Mouse (Mus musculus) midbrain, embryonic 14.5 days (tissue): ENCODE results near the gene Tmco5. TPM values are rescaled to one million over a fixed set of nuclear protein-coding genes. Genes with fewer than 3 reads are reported as not detected.

Source experiments
- ATAC-seq: fragments of 200-750 bp; cut with Nextera tagmentation; 2 replicates; pipeline ENCODE4 v1.8.0; 2017; ENCODE audit warnings: moderate number of reproducible peaks, moderate library complexity; ENCODE audit not compliant: low FRiP score, low TSS enrichment
- DNase-seq: peaks from one replicate; pipeline ENCODE4 v3.0.0-alpha.2; 2015
- H3K27ac ChIP-seq: fragments of 300-500 bp; sonication (generic); replicated peaks from 2 replicates; pipeline ENCODE4 v1.5.1; 2014; ENCODE audit warnings: mild to moderate bottlenecking, low read depth, low read length, moderate library complexity
- H3K27me3 ChIP-seq: fragments of 300-500 bp; sonication (generic); 2 replicates; pipeline ENCODE4 v1.6.1; 2014; ENCODE audit warnings: low read length, control low read depth, mixed read lengths; ENCODE audit not compliant: control insufficient read depth, insufficient read depth
- H3K36me3 ChIP-seq: fragments of 300-500 bp; sonication (generic); 2 replicates; pipeline ENCODE4 v1.6.1; 2014; ENCODE audit warnings: low read length, control low read depth; ENCODE audit not compliant: control insufficient read depth, insufficient read depth
- H3K4me1 ChIP-seq: fragments of 300-500 bp; sonication (generic); 2 replicates; pipeline ENCODE4 v1.6.1; 2014; ENCODE audit warnings: mild to moderate bottlenecking, antibody characterized with exemption, low read length, control low read depth; ENCODE audit not compliant: control insufficient read depth, insufficient read depth
- H3K4me2 ChIP-seq: fragments of 300-500 bp; sonication (generic); 2 replicates; pipeline ENCODE4 v1.6.1; 2014; ENCODE audit warnings: mild to moderate bottlenecking, low read length, moderate library complexity
- H3K4me3 ChIP-seq: fragments of 300-500 bp; sonication (generic); replicated peaks from 2 replicates; pipeline ENCODE4 v1.5.1; 2014; ENCODE audit warnings: low read depth, low read length
- H3K9ac ChIP-seq: fragments of 300-500 bp; sonication (generic); replicated peaks from 2 replicates; pipeline ENCODE4 v1.6.1; 2014; ENCODE audit warnings: mild to moderate bottlenecking, low read length, moderate library complexity
- H3K9me3 ChIP-seq: fragments of 300-500 bp; sonication (generic); 2 replicates; pipeline ENCODE4 v1.6.1; 2016; ENCODE audit warnings: low read length, control low read depth, mixed read lengths; ENCODE audit not compliant: control insufficient read depth
- WGBS: fragments of 180-500 bp; shearing (Covaris S2); extraction: QIAGEN DNeasy Blood & Tissue Kit; methylation state at CpG from one replicate; pipeline ENCODE4 v1.1.7; 2014; 5-methylcytosine and 5-hydroxymethylcytosine counted together
- polyA plus RNA-seq: library from polyadenylated mRNA; unstranded; fragments of >200 nt; fragmentation: Nextera tagmentation; extraction: Ambion mirVana; gene quantifications from 2 replicates; pipeline ENCODE4 v1.2.1, GENCODE M21; 2014

The Tmco5 gene
- polyA plus RNA-seq, result not detected in 2 replicates

DNA sequence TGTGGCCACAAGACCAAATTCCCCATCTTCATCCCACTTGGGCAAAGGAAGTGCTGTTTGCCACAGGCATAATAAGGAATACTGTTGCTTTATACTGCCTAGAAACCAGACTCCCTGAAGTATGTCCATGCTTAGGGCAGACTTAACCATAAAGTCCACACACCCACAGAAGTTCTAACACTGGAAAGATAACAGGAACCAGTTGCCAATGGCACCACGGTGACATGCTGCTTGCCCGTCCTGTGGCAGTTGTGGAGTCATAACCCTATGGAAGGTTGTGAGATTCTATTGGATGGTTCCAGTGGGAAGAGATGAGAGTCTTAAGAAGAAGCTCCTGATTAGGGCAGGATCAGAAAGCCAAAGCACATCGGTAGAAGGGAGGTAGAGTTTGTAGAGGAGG is at the start of gene Tmco5:
Tmco5 (plus strand) TSS at position 301 of the 400 bp plus-strand sequence.
- H3K27ac ChIP-seq, result no peak within 1 kb of the TSS
- H3K36me3 ChIP-seq, result no peaks in the 10 kb centered on the region
- H3K4me1 ChIP-seq, result 0 out of 2 replicates have a peak, but pooled peaks cover 3% of the 10 kb centered on the region
- no peaks in the 10 kb centered on the region for H3K27me3 ChIP-seq
- no peak within 1 kb of the TSS for H3K9ac ChIP-seq
- no peak within 1 kb of the TSS for H3K4me3 ChIP-seq
- WGBS, result 96% methylated on average over 3 of the region's 3 CpGs
- DNase-seq, result no peak
- no peak for ATAC-seq
- no peaks in the 10 kb centered on the region for H3K9me3 ChIP-seq
- no peak within 1 kb of the TSS for H3K4me2 ChIP-seq

GRCm38 (mm10) chr2:116831863-116832262 is 46.6 kb upstream of the Tmco5 start:
- H3K9ac ChIP-seq, result no peak overlapping the region
- no peaks in the 10 kb centered on the region for H3K4me1 ChIP-seq
- H3K36me3 ChIP-seq, result no peaks in the 10 kb centered on the region
- 78% methylated on average over 11 of the region's 11 CpGs for WGBS
- DNase-seq, result no peak
- no peak overlapping the region for H3K27ac ChIP-seq
- ATAC-seq, result no peak
- H3K4me3 ChIP-seq, result no peak overlapping the region
- H3K4me2 ChIP-seq, result no peak overlapping the region
- no peaks in the 10 kb centered on the region for H3K27me3 ChIP-seq
- H3K9me3 ChIP-seq, result no peaks in the 10 kb centered on the region

DNA sequence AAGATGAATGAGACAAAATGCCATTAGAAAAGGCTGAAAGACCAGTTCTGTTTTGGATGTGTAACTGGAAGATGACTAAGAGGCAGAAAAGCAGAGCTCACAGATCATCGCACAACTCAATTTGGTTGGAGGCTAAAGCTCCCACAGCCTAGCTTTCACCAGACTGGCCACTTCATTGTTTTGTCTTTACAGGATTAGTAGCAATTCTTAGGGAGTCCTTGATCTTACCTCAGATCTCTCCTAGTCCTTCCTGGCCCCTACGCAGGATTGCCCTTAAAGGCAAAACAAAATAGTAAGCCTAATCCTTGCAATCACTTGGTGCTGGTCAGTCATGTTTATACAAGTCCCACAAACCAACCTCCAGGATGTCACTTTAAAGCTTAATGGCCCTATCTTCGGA is 40.7 kb upstream of the Tmco5 start:
- Histone ChIP-seq H3K36me3 (no peaks in the 10 kb centered on the region), H3K27me3 (no peaks in the 10 kb centered on the region), H3K9ac (no peak overlapping the region), H3K4me2 (no peak overlapping the region), H3K4me1 (no peaks in the 10 kb centered on the region), H3K9me3 (no peaks in the 10 kb centered on the region), H3K4me3 (no peak overlapping the region), H3K27ac (no peak overlapping the region)
- ATAC-seq (no peak), DNase-seq (no peak)
- 30% methylated on average over 3 of the region's 3 CpGs for WGBS

GRCm38 (mm10) chr2:116838538-116839197 is 39.8 kb upstream of the Tmco5 start:
- no peaks in the 10 kb centered on the region for H3K9me3 ChIP-seq
- H3K9ac ChIP-seq, result no peak overlapping the region
- H3K4me3 ChIP-seq, result no peak overlapping the region
- ATAC-seq, result no peak; the same call in 1 of the 2 replicates
- no peaks in the 10 kb centered on the region for H3K27me3 ChIP-seq
- no peaks in the 10 kb centered on the region for H3K36me3 ChIP-seq
- H3K27ac ChIP-seq, result no peak overlapping the region
- H3K4me2 ChIP-seq, result peak overlapping the region; percentile 33
- 24% methylated on average over 8 of the region's 8 CpGs for WGBS
- no peaks in the 10 kb centered on the region for H3K4me1 ChIP-seq
- DNase-seq, result peak; percentile 84

GRCm38 (mm10) chr2:116849980-116850636 is 28.4 kb upstream of the Tmco5 start:
- 93% methylated on average over 20 of the region's 20 CpGs for WGBS
- no peak for ATAC-seq
- Histone ChIP-seq H3K36me3 (no peaks in the 10 kb centered on the region), H3K9ac (no peak overlapping the region), H3K27ac (no peak overlapping the region), H3K4me2 (no peak overlapping the region), H3K4me1 (no peaks in the 10 kb centered on the region), H3K4me3 (no peak overlapping the region), H3K27me3 (no peaks in the 10 kb centered on the region), H3K9me3 (no peaks in the 10 kb centered on the region)
- DNase-seq, result no peak

GRCm38 (mm10) chr2:116851356-116851755 is 27.1 kb upstream of the Tmco5 start:
- Histone ChIP-seq H3K4me3 (no peak overlapping the region), H3K36me3 (no peaks in the 10 kb centered on the region), H3K27ac (no peak overlapping the region), H3K27me3 (no peaks in the 10 kb centered on the region), H3K9me3 (no peaks in the 10 kb centered on the region), H3K9ac (no peak overlapping the region), H3K4me1 (no peaks in the 10 kb centered on the region), H3K4me2 (no peak overlapping the region)
- no peak for DNase-seq
- whole genome bisulfite sequencing, result 85% methylated on average over 4 of the region's 4 CpGs
- ATAC-seq, result no peak

- 45% methylated on average over 5 of the region's 5 CpGs for WGBS
Measured at GRCm38 (mm10) chr2:116852249-116852648, 26.2 kb upstream of the Tmco5 start.

GRCm38 (mm10) chr2:116858703-116859102 is 19.8 kb upstream of the Tmco5 start:
- WGBS, result 64% methylated on average over 6 of the region's 6 CpGs
- H3K27me3 ChIP-seq, result no peaks in the 10 kb centered on the region
- H3K9ac ChIP-seq, result no peak overlapping the region
- no peaks in the 10 kb centered on the region for H3K9me3 ChIP-seq
- H3K4me1 ChIP-seq, result no peaks in the 10 kb centered on the region
- DNase-seq, result peak; percentile 8
- no peak overlapping the region for H3K4me2 ChIP-seq
- no peak overlapping the region for H3K27ac ChIP-seq
- H3K36me3 ChIP-seq, result no peaks in the 10 kb centered on the region
- no peak overlapping the region for H3K4me3 ChIP-seq
- ATAC-seq, result no peak

More at GRCm38 (mm10) chr2:116852249-116852648, 26.2 kb upstream of the Tmco5 start:
- Histone ChIP-seq H3K9ac (no peak overlapping the region), H3K36me3 (no peaks in the 10 kb centered on the region), H3K4me2 (no peak overlapping the region), H3K9me3 (no peaks in the 10 kb centered on the region), H3K27me3 (no peaks in the 10 kb centered on the region), H3K4me3 (no peak overlapping the region), H3K27ac (no peak overlapping the region), H3K4me1 (no peaks in the 10 kb centered on the region)
- ATAC-seq (peak; percentile 37; the same call in 1 of the 2 replicates), DNase-seq (peak; percentile 39)
